Mouse (Mus musculus) megakaryocyte progenitor cell, adult 5-6 weeks (primary cell): ENCODE data around the gene Tpk1. TPM values are rescaled to one million over a fixed set of nuclear protein-coding genes. Genes with fewer than 3 reads are reported as not detected.

Experiments
- ATAC-seq: replicated peaks from 2 replicates; pipeline ENCODE4 v1.8.0; 2016; ENCODE audit warnings: mild to moderate bottlenecking, moderate TSS enrichment, inconsistent platforms; ENCODE audit not compliant: poor library complexity
- total RNA-seq, 2 experiments: library from RNA; stranded (forward) in 1 of 2; stranded (reverse) in 1 of 2; fragments of 157-497, 149-512 nt in 1 of 2; fragments of 200-1000 nt in 1 of 2; gene quantifications; 2 replicates each; pipeline versions ENCODE4 v1.2.3 to v1.2.4; 2015 to 2017

The Tpk1 gene
- 9.3 and 10.8 TPM in 2 replicates for total RNA-seq (2015)
- total RNA-seq (2017): 3.6 and 5.2 TPM in 2 replicates

- ATAC-seq: peak; percentile 96
Observed at GRCm38 (mm10) chr6:43665677-43666546, at the start of gene Tpk1. Gene Tpk1 (minus strand): TSS chr6:43666278.

GRCm38 (mm10) chr6:43702810-43703614 is 36.9 kb upstream of the Tpk1 start:
- ATAC-seq: no peak

- no peak for ATAC-seq
Observed at GRCm38 (mm10) chr6:43691863-43692262, 25.8 kb upstream of the Tpk1 start.

- peak; percentile 74 for ATAC-seq
Observed at GRCm38 (mm10) chr6:43685985-43686384, 19.9 kb upstream of the Tpk1 start.

GRCm38 (mm10) chr6:43682535-43682934 is 16.5 kb upstream of the Tpk1 start:
- ATAC-seq: no peak

GRCm38 (mm10) chr6:43678689-43679212 is 12.7 kb upstream of the Tpk1 start:
- no peak for ATAC-seq

- no peak for ATAC-seq
Observed at GRCm38 (mm10) chr6:43677566-43677965, 11.5 kb upstream of the Tpk1 start.

GRCm38 (mm10) chr6:43676139-43676538 is 10.1 kb upstream of the Tpk1 start:
- no peak for ATAC-seq

GRCm38 (mm10) chr6:43674986-43675760 is 9.1 kb upstream of the Tpk1 start:
- ATAC-seq: no peak

- ATAC-seq: no peak
Observed at GRCm38 (mm10) chr6:43670939-43671338, 4.9 kb upstream of the Tpk1 start.

GRCm38 (mm10) chr6:43667681-43668080 is 1.6 kb upstream of the Tpk1 start:
- ATAC-seq: no peak

- ATAC-seq: no peak
Observed at GRCm38 (mm10) chr6:43666611-43667400, 728 bp upstream of the Tpk1 start.

GRCm38 (mm10) chr6:43661822-43662221 is 4.3 kb downstream of the Tpk1 start:
- ATAC-seq: no peak

- ATAC-seq: peak; percentile 64
Observed at GRCm38 (mm10) chr6:43658290-43658689, 7.8 kb downstream of the Tpk1 start.

- 0 out of 2 replicates have a peak, but pooled peaks have one; percentile 2 for ATAC-seq
Observed at GRCm38 (mm10) chr6:43657845-43658244, 8.2 kb downstream of the Tpk1 start.

GRCm38 (mm10) chr6:43654876-43655456 is 11.1 kb downstream of the Tpk1 start:
- peak; percentile 90 for ATAC-seq

GRCm38 (mm10) chr6:43649516-43649915 is 16.6 kb downstream of the Tpk1 start:
- ATAC-seq: no peak

GRCm38 (mm10) chr6:43645674-43646073 is 20.4 kb downstream of the Tpk1 start:
- ATAC-seq: peak; percentile 26; the same call in 1 of the 2 replicates

GRCm38 (mm10) chr6:43645105-43645504 is 21.0 kb downstream of the Tpk1 start:
- peak; percentile 83 for ATAC-seq
